Mouse (Mus musculus): Measurements from ENCODE around the gene Neu1. TPM values are rescaled to one million over a fixed set of nuclear protein-coding genes. Genes with fewer than 3 reads are reported as not detected.

Neu1 gene
- polyA plus RNA-seq, 1 experiment from 2014 or later = 17.1 TPM

- peak overlapping the region; percentile 69 for H3K4me3 ChIP-seq (replicated peaks)
- H3K9me3 ChIP-seq (replicated peaks) = no peaks in the 10 kb centered on the region
- peak overlapping the region; percentile 59 for H3K27ac ChIP-seq (replicated peaks)
- peak; percentile 15; the same call in 1 of the 2 replicates for ATAC-seq (ENCODE audit: insufficient read depth)
- WGBS (ENCODE audit: insufficient replicate concordance) = 9% methylated on average over 14 of the region's 14 CpGs
- H3K36me3 ChIP-seq (replicated peaks) = 0 out of 2 replicates have a peak, but pooled peaks cover 4% of the 10 kb centered on the region
- no peaks in the 10 kb centered on the region for H3K27me3 ChIP-seq
- H3K9ac ChIP-seq = peak overlapping the region; percentile 63
- H3K4me1 ChIP-seq (replicated peaks) = peaks cover 37% of the 10 kb centered on the region
- H3K4me2 ChIP-seq = peak overlapping the region; percentile 95
Observed at GRCm38 (mm10) chr17:34931735-34932098, 664 bp downstream of the Neu1 start.

- H3K4me3 ChIP-seq (replicated peaks) = peak overlapping the region; percentile 69
- H3K9ac ChIP-seq = peak overlapping the region; percentile 63; the same call in 1 of the 2 replicates
- ATAC-seq (ENCODE audit: insufficient read depth) = no peak
- 0 out of 2 replicates have a peak, but pooled peaks cover 4% of the 10 kb centered on the region for H3K36me3 ChIP-seq (replicated peaks)
- no peaks in the 10 kb centered on the region for H3K9me3 ChIP-seq (replicated peaks)
- 63% methylated on average over 8 of the region's 8 CpGs for WGBS (ENCODE audit: insufficient replicate concordance)
- H3K4me2 ChIP-seq = peak overlapping the region; percentile 95
- peaks cover 37% of the 10 kb centered on the region for H3K4me1 ChIP-seq (replicated peaks)
- no peak overlapping the region for H3K27ac ChIP-seq (replicated peaks)
- H3K27me3 ChIP-seq = no peaks in the 10 kb centered on the region
Observed at GRCm38 (mm10) chr17:34932287-34932686, 1.2 kb downstream of the Neu1 start.

- Histone ChIP-seq H3K36me3 (replicated peaks) (0 out of 2 replicates have a peak, but pooled peaks cover 4% of the 10 kb centered on the region), H3K9ac (0 out of 2 replicates have a peak overlapping the region, but pooled peaks have one; percentile 18), H3K4me3 (replicated peaks) (peak overlapping the region; percentile 11; the same call in 1 of the 2 replicates), H3K27ac (replicated peaks) (peak overlapping the region; percentile 58; the same call in 1 of the 2 replicates), H3K9me3 (replicated peaks) (no peaks in the 10 kb centered on the region), H3K4me1 (replicated peaks) (peaks cover 42% of the 10 kb centered on the region), H3K27me3 (no peaks in the 10 kb centered on the region), H3K4me2 (peak overlapping the region; percentile 47)
- 70% methylated on average over 24 of the region's 24 CpGs for WGBS (ENCODE audit: insufficient replicate concordance)
- ATAC-seq (ENCODE audit: insufficient read depth) = no peak
Observed at GRCm38 (mm10) chr17:34934031-34934430, 3.0 kb downstream of the Neu1 start.

- Histone ChIP-seq H3K4me2 (peak overlapping the region; percentile 47), H3K27me3 (no peaks in the 10 kb centered on the region), H3K9ac (no peak overlapping the region), H3K36me3 (replicated peaks) (0 out of 2 replicates have a peak, but pooled peaks cover 4% of the 10 kb centered on the region), H3K27ac (replicated peaks) (0 out of 2 replicates have a peak overlapping the region, but pooled peaks have one; percentile 58), H3K4me1 (replicated peaks) (peaks cover 42% of the 10 kb centered on the region), H3K4me3 (replicated peaks) (no peak overlapping the region), H3K9me3 (replicated peaks) (no peaks in the 10 kb centered on the region)
- ATAC-seq (ENCODE audit: insufficient read depth) = no peak
- 39% methylated on average over 8 of the region's 8 CpGs for WGBS (ENCODE audit: insufficient replicate concordance)
Observed at GRCm38 (mm10) chr17:34934830-34935229, 3.8 kb downstream of the Neu1 start.

GRCm38 (mm10) chr17:34937960-34938505, 7.0 kb downstream of the Neu1 start:
- H3K9ac ChIP-seq = no peak overlapping the region
- 0 out of 2 replicates have a peak, but pooled peaks cover under 1% of the 10 kb centered on the region for H3K36me3 ChIP-seq (replicated peaks)
- H3K4me3 ChIP-seq (replicated peaks) = no peak overlapping the region
- H3K4me1 ChIP-seq (replicated peaks) = peaks cover 29% of the 10 kb centered on the region
- no peak overlapping the region for H3K27ac ChIP-seq (replicated peaks)
- no peaks in the 10 kb centered on the region for H3K27me3 ChIP-seq
- WGBS (ENCODE audit: insufficient replicate concordance) = 61% methylated on average over 6 of the region's 6 CpGs
- no peak overlapping the region for H3K4me2 ChIP-seq
- ATAC-seq (ENCODE audit: insufficient read depth) = no peak
- H3K9me3 ChIP-seq (replicated peaks) = no peaks in the 10 kb centered on the region

- WGBS (ENCODE audit: insufficient replicate concordance) = 14% methylated on average over 15 of the region's 15 CpGs
- peak overlapping the region; percentile 48; the same call in 1 of the 2 replicates for H3K27ac ChIP-seq (replicated peaks)
- ATAC-seq (ENCODE audit: insufficient read depth) = 0 out of 2 replicates have a peak, but pooled peaks have one; percentile 37
Observed at GRCm38 (mm10) chr17:34941344-34942041, 10.4 kb downstream of the Neu1 start.

GRCm38 (mm10) chr17:34943128-34943815, 12.2 kb downstream of the Neu1 start:
- WGBS (ENCODE audit: insufficient replicate concordance) = 77% methylated on average over 4 of the region's 4 CpGs
- no peak for ATAC-seq (ENCODE audit: insufficient read depth)
- Histone ChIP-seq H3K4me2 (no peak overlapping the region), H3K36me3 (replicated peaks) (no peaks in the 10 kb centered on the region), H3K27me3 (no peaks in the 10 kb centered on the region), H3K4me1 (replicated peaks) (peaks cover 14% of the 10 kb centered on the region), H3K9me3 (replicated peaks) (no peaks in the 10 kb centered on the region), H3K9ac (no peak overlapping the region), H3K27ac (replicated peaks) (no peak overlapping the region), H3K4me3 (replicated peaks) (no peak overlapping the region)

More at GRCm38 (mm10) chr17:34941344-34942041, 10.4 kb downstream of the Neu1 start:
- H3K9ac ChIP-seq = peak overlapping the region; percentile 36; the same call in 1 of the 2 replicates
- peaks cover 17% of the 10 kb centered on the region for H3K4me1 ChIP-seq (replicated peaks)
- H3K4me3 ChIP-seq (replicated peaks) = peak overlapping the region; percentile 42
- H3K9me3 ChIP-seq (replicated peaks) = no peaks in the 10 kb centered on the region
- H3K36me3 ChIP-seq (replicated peaks) = no peaks in the 10 kb centered on the region
- no peaks in the 10 kb centered on the region for H3K27me3 ChIP-seq
- peak overlapping the region; percentile 67 for H3K4me2 ChIP-seq

GRCm38 (mm10) chr17:34944362-34944761, 13.3 kb downstream of the Neu1 start:
- H3K27ac ChIP-seq (replicated peaks) = no peak overlapping the region
- H3K9ac ChIP-seq = no peak overlapping the region
- H3K36me3 ChIP-seq (replicated peaks) = peaks cover under 1% of the 10 kb centered on the region; the same call in 1 of the 2 replicates
- no peak overlapping the region for H3K4me3 ChIP-seq (replicated peaks)
- H3K9me3 ChIP-seq (replicated peaks) = no peaks in the 10 kb centered on the region
- ATAC-seq (ENCODE audit: insufficient read depth) = no peak
- H3K27me3 ChIP-seq = no peaks in the 10 kb centered on the region
- H3K4me1 ChIP-seq (replicated peaks) = peaks cover 16% of the 10 kb centered on the region
- no peak overlapping the region for H3K4me2 ChIP-seq

GRCm38 (mm10) chr17:34946486-34947140, 15.6 kb downstream of the Neu1 start:
- Histone ChIP-seq H3K4me1 (replicated peaks) (peaks cover 29% of the 10 kb centered on the region), H3K27me3 (no peaks in the 10 kb centered on the region), H3K4me2 (no peak overlapping the region), H3K9ac (no peak overlapping the region), H3K27ac (replicated peaks) (no peak overlapping the region), H3K36me3 (replicated peaks) (peaks cover 17% of the 10 kb centered on the region), H3K4me3 (replicated peaks) (no peak overlapping the region), H3K9me3 (replicated peaks) (no peaks in the 10 kb centered on the region)
- WGBS (ENCODE audit: insufficient replicate concordance) = 71% methylated on average over 5 of the region's 5 CpGs
- ATAC-seq (ENCODE audit: insufficient read depth) = no peak

- 23% methylated on average over 8 of the region's 8 CpGs for WGBS (ENCODE audit: insufficient replicate concordance)
- ATAC-seq (ENCODE audit: insufficient read depth) = no peak
- Histone ChIP-seq H3K36me3 (replicated peaks) (peaks cover 17% of the 10 kb centered on the region), H3K27me3 (no peaks in the 10 kb centered on the region), H3K9me3 (replicated peaks) (no peaks in the 10 kb centered on the region), H3K4me2 (no peak overlapping the region), H3K9ac (no peak overlapping the region), H3K27ac (replicated peaks) (no peak overlapping the region), H3K4me1 (replicated peaks) (peaks cover 29% of the 10 kb centered on the region), H3K4me3 (replicated peaks) (no peak overlapping the region)
Observed at GRCm38 (mm10) chr17:34947606-34948005, 16.6 kb downstream of the Neu1 start.

All from liver, embryonic 15.5 days (tissue).